Mouse (Mus musculus): ENCODE data around the gene Ttll10.

- no peak for TF ChIP-seq CTCF (IDR thresholded peaks at IDR 0.05; ENCODE audit: extremely low read depth, insufficient read length, insufficient replicate concordance, low read depth, low read length)
- peak; percentile 90 for TF ChIP-seq POLR2A (IDR thresholded peaks at IDR 0.05; ENCODE audit: low read depth, low read length)
Observed at GRCm38 (mm10) chr4:156059713-156060112, 499 bp upstream of the Ttll10 start.

Measured in small intestine, adult 2 months (tissue).